Comparison of ENCODE assay signal across 8 mouse cellular contexts in the genomic region with DNA sequence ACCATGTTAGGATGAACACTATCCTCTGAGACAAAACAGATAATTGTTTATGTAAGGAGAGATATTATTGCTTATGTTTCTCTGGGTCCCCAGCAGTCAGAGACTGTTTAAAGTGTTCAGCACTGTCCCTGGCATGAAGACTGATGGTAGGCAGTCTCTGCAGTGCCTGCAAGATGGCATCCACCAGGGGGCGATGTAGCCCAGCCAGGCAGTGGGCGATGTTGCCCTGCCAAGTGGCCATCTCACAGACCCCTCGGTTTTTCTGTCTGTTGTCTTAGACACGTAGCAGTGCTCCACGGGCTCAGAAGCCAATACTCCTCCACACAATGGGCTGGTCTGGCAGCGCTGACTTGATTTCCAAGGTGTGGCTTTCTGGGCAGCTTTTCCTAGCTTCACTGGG. TPM values are rescaled to one million over a fixed set of nuclear protein-coding genes. Genes with fewer than 3 reads are reported as not detected.
DNase-seq lines count a peak whose midpoint lies in the region; ATAC-seq and TF ChIP-seq lines count a peak whose summit lies in the region.

No protein-coding gene starts in this region.

- H3K4me2 ChIP-seq in kidney, postnatal 0 days (ENCODE audit: low read length): peak overlapping the region; percentile 33; the same call in 1 of the 2 replicates

- no peak for TF ChIP-seq POLR2A in heart, adult 2 months (IDR thresholded peaks at IDR 0.05; ENCODE audit: insufficient read depth, low read depth, low read length)

- H3K9ac ChIP-seq in heart, adult 2 months (ENCODE audit: low read depth, low read length): no peak overlapping the region
- H3K9ac ChIP-seq in kidney, postnatal 0 days (ENCODE audit: low read depth, low read length): no peak overlapping the region

- no peak; the same call in 1 of the 2 replicates for TF ChIP-seq CTCF in heart, adult 2 months (IDR thresholded peaks at IDR 0.05)
- TF ChIP-seq CTCF in kidney, postnatal 0 days (IDR thresholded peaks at IDR 0.05; ENCODE audit: low read depth): peak; percentile 94

- no peaks in the 10 kb centered on the region for H3K36me3 ChIP-seq in heart, adult 2 months (ENCODE audit: control insufficient read depth, insufficient read depth, low read length)
- H3K36me3 ChIP-seq in kidney, postnatal 0 days (ENCODE audit: insufficient read depth, low read length): no peaks in the 10 kb centered on the region

- peak; percentile 57 for DNase-seq in CD4-positive helper T cell, adult 2 months (ENCODE audit: low read depth, low spot score)
- peak; percentile 69 for DNase-seq in T-cell, adult 2 months (ENCODE audit: low spot score)
- peak; percentile 78 to 87 for DNase-seq in heart, adult 2 months
- peak; percentile 78 for DNase-seq in kidney, postnatal 0 days (ENCODE audit: low spot score)
- DNase-seq in lung, adult 18-20 months: peak; percentile 63 to 70
- DNase-seq in right cerebral cortex, adult 18-20 months: peak; percentile 41
- peak; percentile 56 for DNase-seq in urinary bladder, postnatal 10 days (ENCODE audit: low spot score)

- H3K4me3 ChIP-seq in heart, adult 2 months: no peak overlapping the region
- no peak overlapping the region for H3K4me3 ChIP-seq in kidney, postnatal 0 days (replicated peaks; ENCODE audit: low read depth, low read length)

- no peaks in the 10 kb centered on the region for H3K9me3 ChIP-seq in kidney, postnatal 0 days (replicated peaks; ENCODE audit: low read length)

- peak; percentile 57 for ATAC-seq in common myeloid progenitor, adult 5-6 weeks (replicated peaks; ENCODE audit: low read depth, poor library complexity, severe bottlenecking)
- ATAC-seq in kidney, postnatal 0 days (replicated peaks; ENCODE audit: low FRiP score, low read depth): peak; percentile 52

- H3K27ac ChIP-seq in heart, adult 2 months: no peak overlapping the region
- H3K27ac ChIP-seq in kidney, postnatal 0 days: no peak overlapping the region

- H3K79me2 ChIP-seq in heart, adult 2 months (replicated peaks; ENCODE audit: control insufficient read depth, insufficient read depth, low read length): no peaks in the 10 kb centered on the region

- intact Hi-C loops in heart, adult 2 months (cut with DNase I): loop anchor here (1.0 to 5.0 kb wide), 2 partner anchors 81 to 276 kb away; no protein-coding TSS in a partner anchor

- WGBS in heart, adult 2 months: 5% methylated on average over 6 of the region's 6 CpGs
- 10% methylated on average over 6 of the region's 6 CpGs for WGBS in kidney, postnatal 0 days

- no peaks in the 10 kb centered on the region for H3K27me3 ChIP-seq in heart, adult 2 months (ENCODE audit: control insufficient read depth, insufficient read depth, low read length)
- no peaks in the 10 kb centered on the region for H3K27me3 ChIP-seq in kidney, postnatal 0 days (ENCODE audit: insufficient read depth, low read length)

- peak; percentile 73; the same call in 1 of the 2 replicates for TF ChIP-seq EP300 in heart, adult 2 months (IDR thresholded peaks at IDR 0.05; ENCODE audit: insufficient read depth, low read depth, low read length)

- peaks cover 23% of the 10 kb centered on the region for H3K4me1 ChIP-seq in heart, adult 2 months (ENCODE audit: control insufficient read depth, insufficient read depth, low read length)
- no peaks in the 10 kb centered on the region; the same call in 1 of the 2 replicates for H3K4me1 ChIP-seq in kidney, postnatal 0 days (replicated peaks; ENCODE audit: insufficient read depth, low read length)

RNA-seq across cellular contexts. Expression of a gene that starts 34.6 kb away (rescaled TPM):
- 80.4 and 81.1 TPM in 2 replicates for total RNA-seq in common myeloid progenitor, adult 5-6 weeks (2017)
- total RNA-seq in heart, adult 2 months (2021): 10 to 100 TPM; 10.4 to 12.6 TPM
- polyA plus RNA-seq in heart, adult 2 months (2012; rRNA removed): 31.5 and 31.7 TPM in 2 replicates
- 44.9 and 46.9 TPM in 2 replicates for polyA plus RNA-seq in kidney, postnatal 0 days (2015; fragmentation: Nextera tagmentation; extraction: Ambion mirVana)

RNA-seq across cellular contexts. Expression of a gene that starts 43.3 kb away (rescaled TPM):
- 450 and 458 TPM in 2 replicates for total RNA-seq in common myeloid progenitor, adult 5-6 weeks (2017)
- total RNA-seq in heart, adult 2 months (2021): 10 to 100 TPM; 30.7 to 32.8 TPM
- 75.5 and 119 TPM in 2 replicates for polyA plus RNA-seq in heart, adult 2 months (2012; rRNA removed)
- polyA plus RNA-seq in kidney, postnatal 0 days (2015; fragmentation: Nextera tagmentation; extraction: Ambion mirVana): 238 and 253 TPM in 2 replicates

Comparison
In these comparisons a context has a peak if more than half of its experiments do, and no peak if none do; other contexts are left out.
1. RNA of a gene that starts 43.3 kb away (total RNA-seq): 450 to 458 TPM in common myeloid progenitor, adult 5-6 weeks; 30.7 to 32.8 TPM in heart, adult 2 months; every median in the first group is over 10 times any median in the second.
2. Peak in every context shown above with its lines, with median percentiles within 50 percentile points of each other: DNase-seq.